Mouse (Mus musculus): ENCODE results near the gene Glis1. TPM values are rescaled to one million over a fixed set of nuclear protein-coding genes. Genes with fewer than 3 reads are reported as not detected.

The Glis1 gene
- polyA plus RNA-seq, 1 experiment from 2014 or later = 0.97 TPM

DNA sequence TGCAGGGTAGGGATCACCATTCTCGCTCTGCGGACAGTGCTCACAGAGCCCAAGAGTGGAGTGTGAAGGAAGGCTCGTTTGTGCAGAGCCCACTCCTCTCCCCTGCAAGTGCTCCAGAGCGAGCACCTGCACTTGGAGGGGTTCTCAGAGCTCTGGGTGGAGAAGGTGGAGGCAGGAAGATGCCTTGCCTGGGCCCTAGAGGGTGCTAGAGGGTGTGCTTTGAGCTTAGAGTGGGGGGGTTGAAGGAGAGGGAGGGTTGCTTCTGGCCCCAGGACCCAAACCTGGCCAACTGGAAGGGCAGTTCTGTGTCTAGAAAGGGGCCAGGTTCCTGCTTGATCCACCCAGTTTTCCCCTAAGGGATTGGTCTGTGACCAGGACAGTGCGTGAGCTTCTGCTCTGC is 51.5 kb downstream of the Glis1 start:
- no peaks in the 10 kb centered on the region for H3K36me3 ChIP-seq (ENCODE audit: control insufficient read depth, insufficient read depth, low read length)
- H3K27me3 ChIP-seq (ENCODE audit: control insufficient read depth, insufficient read depth, low read length) = no peaks in the 10 kb centered on the region
- no peak overlapping the region for H3K4me2 ChIP-seq
- ATAC-seq (ENCODE audit: low FRiP score) (no peak), DNase-seq (ENCODE audit: low spot score, missing footprints) (no peak)
- H3K4me1 ChIP-seq (ENCODE audit: control insufficient read depth, insufficient read depth, low read length) = no peaks in the 10 kb centered on the region
- H3K9ac ChIP-seq (ENCODE audit: low read length) = no peak overlapping the region
- 65% methylated on average over 5 of the region's 5 CpGs for WGBS
- H3K27ac ChIP-seq (ENCODE audit: low read depth, low read length) = no peak overlapping the region
- H3K9me3 ChIP-seq (ENCODE audit: control insufficient read depth, low read length) = no peaks in the 10 kb centered on the region
- H3K4me3 ChIP-seq (ENCODE audit: low read depth, low read length) = no peak overlapping the region

DNA sequence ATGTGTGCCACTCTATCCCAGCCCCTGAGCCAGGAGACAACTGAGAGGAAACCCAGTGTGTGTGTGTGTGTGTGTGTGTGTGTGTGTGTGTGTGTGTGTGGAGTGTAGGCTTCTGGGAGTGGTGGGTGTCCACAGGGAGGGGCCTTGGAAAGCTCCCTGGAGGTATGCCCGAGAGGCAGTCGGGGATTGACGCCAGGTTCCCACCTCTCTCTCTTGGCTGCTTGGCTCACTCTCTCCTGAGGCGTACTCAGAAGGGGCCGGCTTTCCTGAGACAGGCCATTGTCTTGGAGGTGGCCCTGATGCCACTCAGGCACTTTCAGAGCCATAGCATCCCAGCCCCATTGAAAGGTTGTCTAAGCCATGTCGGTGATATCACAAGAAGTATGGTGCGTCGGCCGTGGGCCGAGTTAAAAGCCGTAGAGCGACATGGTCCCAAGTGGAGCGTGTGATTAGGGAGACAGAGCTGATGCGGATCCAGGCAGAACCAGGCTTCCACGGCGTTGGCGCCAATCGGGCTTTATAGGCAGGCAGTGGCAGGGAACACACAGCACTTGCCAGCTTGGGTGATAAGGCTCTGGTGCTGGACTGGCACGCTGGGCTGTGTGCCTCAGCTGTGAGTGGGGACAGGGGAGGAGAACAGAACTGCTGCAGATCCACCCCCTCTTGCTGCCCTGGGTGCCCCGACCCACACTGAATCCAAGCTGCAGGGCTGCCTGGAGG is 54.9 kb downstream of the Glis1 start:
- Histone ChIP-seq H3K36me3 (ENCODE audit: control insufficient read depth, insufficient read depth, low read length) (no peaks in the 10 kb centered on the region), H3K27ac (ENCODE audit: low read depth, low read length) (no peak overlapping the region), H3K4me3 (ENCODE audit: low read depth, low read length) (no peak overlapping the region), H3K27me3 (ENCODE audit: control insufficient read depth, insufficient read depth, low read length) (no peaks in the 10 kb centered on the region), H3K9me3 (ENCODE audit: control insufficient read depth, low read length) (no peaks in the 10 kb centered on the region), H3K9ac (ENCODE audit: low read length) (no peak overlapping the region), H3K4me1 (ENCODE audit: control insufficient read depth, insufficient read depth, low read length) (no peaks in the 10 kb centered on the region), H3K4me2 (no peak overlapping the region)
- 88% methylated on average over 20 of the region's 20 CpGs for WGBS
- DNase-seq (ENCODE audit: low spot score, missing footprints) = no peak
- no peak for ATAC-seq (ENCODE audit: low FRiP score)

DNA sequence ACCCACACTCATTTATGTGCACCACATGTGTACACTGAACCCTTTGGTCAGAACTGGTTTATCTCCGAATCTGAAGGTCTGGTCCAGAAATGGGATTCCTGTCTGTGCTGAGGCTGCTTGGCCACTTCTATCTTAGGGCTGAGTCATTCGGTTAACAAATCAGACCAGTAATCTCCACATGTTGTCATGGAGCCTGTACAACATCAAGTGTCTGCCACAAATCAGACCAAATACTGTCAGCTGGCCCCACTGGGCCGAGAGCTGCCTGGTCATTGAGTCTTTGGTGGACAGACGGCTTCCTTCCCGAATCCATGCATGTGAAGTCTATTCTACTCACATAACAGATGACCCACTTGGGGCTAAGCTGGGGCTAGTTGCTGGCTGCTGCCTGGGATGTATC is 58.6 kb downstream of the Glis1 start:
- ATAC-seq (ENCODE audit: low FRiP score) (no peak), DNase-seq (ENCODE audit: low spot score, missing footprints) (no peak)
- Histone ChIP-seq H3K4me2 (no peak overlapping the region), H3K4me1 (ENCODE audit: control insufficient read depth, insufficient read depth, low read length) (no peaks in the 10 kb centered on the region), H3K27me3 (ENCODE audit: control insufficient read depth, insufficient read depth, low read length) (no peaks in the 10 kb centered on the region), H3K9ac (ENCODE audit: low read length) (no peak overlapping the region), H3K36me3 (ENCODE audit: control insufficient read depth, insufficient read depth, low read length) (no peaks in the 10 kb centered on the region), H3K27ac (ENCODE audit: low read depth, low read length) (no peak overlapping the region), H3K9me3 (ENCODE audit: control insufficient read depth, low read length) (no peaks in the 10 kb centered on the region), H3K4me3 (ENCODE audit: low read depth, low read length) (no peak overlapping the region)
- WGBS = 83% methylated on average over 5 of the region's 5 CpGs

DNA sequence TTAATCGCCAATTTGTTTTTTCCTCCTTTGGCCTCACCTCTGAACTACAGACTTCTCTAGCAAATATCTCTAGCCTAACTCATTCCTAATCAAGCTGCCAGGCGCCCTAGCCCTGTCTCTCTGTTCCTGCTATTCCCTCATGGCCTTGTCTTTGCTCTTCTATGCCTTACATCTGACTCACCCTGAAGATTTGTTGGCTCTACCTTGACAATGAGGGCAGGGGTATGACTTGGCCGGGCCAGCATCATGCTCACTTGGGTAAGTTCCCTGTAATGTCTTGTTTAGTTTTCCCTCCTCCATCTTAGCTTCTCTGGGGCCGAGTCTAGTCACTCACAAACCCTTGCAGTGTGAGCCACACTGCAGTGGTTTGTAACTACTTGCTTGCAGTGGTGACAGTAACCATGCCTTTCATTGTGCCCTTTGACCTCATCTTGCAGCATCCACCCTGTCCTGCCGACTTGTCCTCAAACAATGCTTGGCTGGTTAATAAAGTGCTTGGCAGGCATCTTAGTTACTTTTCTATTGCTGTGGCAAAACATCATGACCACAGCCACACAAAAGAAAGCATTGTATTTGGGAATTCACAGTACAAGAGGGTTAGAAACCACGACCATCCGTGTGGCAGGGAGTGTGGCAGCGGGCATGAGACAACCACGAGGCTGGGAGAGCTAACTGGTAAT is 61.5 kb downstream of the Glis1 start:
- no peaks in the 10 kb centered on the region for H3K36me3 ChIP-seq (ENCODE audit: control insufficient read depth, insufficient read depth, low read length)
- no peak overlapping the region for H3K9ac ChIP-seq (ENCODE audit: low read length)
- no peaks in the 10 kb centered on the region for H3K27me3 ChIP-seq (ENCODE audit: control insufficient read depth, insufficient read depth, low read length)
- H3K27ac ChIP-seq (ENCODE audit: low read depth, low read length) = no peak overlapping the region
- no peak for ATAC-seq (ENCODE audit: low FRiP score)
- H3K4me2 ChIP-seq = no peak overlapping the region
- no peak for DNase-seq (ENCODE audit: low spot score, missing footprints)
- WGBS = 74% methylated on average over 9 of the region's 9 CpGs
- H3K4me1 ChIP-seq (ENCODE audit: control insufficient read depth, insufficient read depth, low read length) = no peaks in the 10 kb centered on the region
- H3K9me3 ChIP-seq (ENCODE audit: control insufficient read depth, low read length) = no peaks in the 10 kb centered on the region
- H3K4me3 ChIP-seq (ENCODE audit: low read depth, low read length) = no peak overlapping the region

DNA sequence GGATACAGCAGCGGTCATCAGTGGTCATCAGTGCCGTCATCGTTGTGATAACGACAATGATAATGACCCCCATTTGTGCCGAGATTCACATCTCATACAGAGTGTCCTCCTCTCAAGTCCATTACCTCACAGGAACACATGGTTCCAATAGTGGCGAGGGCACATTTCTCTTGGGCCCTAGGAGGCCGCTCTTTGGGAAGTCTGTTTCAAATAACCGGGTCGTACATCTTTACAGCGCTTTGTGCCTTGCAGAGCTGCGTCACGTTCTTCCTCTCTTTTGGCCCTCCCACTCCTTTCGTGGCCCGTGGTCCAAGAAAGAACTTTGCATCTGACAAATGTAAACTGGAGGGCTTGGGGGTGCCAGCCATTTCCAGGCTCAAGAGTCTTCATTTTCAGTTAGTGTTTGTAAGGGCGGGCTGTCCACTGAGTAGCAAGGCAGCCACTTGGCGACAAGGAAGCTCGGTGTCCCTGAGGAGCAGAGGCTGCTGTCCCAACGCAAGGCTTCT is 63.1 kb downstream of the Glis1 start:
- ATAC-seq (ENCODE audit: low FRiP score) (no peak), DNase-seq (ENCODE audit: low spot score, missing footprints) (no peak)
- 84% methylated on average over 18 of the region's 18 CpGs for WGBS
- Histone ChIP-seq H3K27me3 (ENCODE audit: control insufficient read depth, insufficient read depth, low read length) (no peaks in the 10 kb centered on the region), H3K9me3 (ENCODE audit: control insufficient read depth, low read length) (no peaks in the 10 kb centered on the region), H3K27ac (ENCODE audit: low read depth, low read length) (no peak overlapping the region), H3K9ac (ENCODE audit: low read length) (no peak overlapping the region), H3K36me3 (ENCODE audit: control insufficient read depth, insufficient read depth, low read length) (no peaks in the 10 kb centered on the region), H3K4me3 (ENCODE audit: low read depth, low read length) (no peak overlapping the region), H3K4me2 (no peak overlapping the region), H3K4me1 (ENCODE audit: control insufficient read depth, insufficient read depth, low read length) (no peaks in the 10 kb centered on the region)

DNA sequence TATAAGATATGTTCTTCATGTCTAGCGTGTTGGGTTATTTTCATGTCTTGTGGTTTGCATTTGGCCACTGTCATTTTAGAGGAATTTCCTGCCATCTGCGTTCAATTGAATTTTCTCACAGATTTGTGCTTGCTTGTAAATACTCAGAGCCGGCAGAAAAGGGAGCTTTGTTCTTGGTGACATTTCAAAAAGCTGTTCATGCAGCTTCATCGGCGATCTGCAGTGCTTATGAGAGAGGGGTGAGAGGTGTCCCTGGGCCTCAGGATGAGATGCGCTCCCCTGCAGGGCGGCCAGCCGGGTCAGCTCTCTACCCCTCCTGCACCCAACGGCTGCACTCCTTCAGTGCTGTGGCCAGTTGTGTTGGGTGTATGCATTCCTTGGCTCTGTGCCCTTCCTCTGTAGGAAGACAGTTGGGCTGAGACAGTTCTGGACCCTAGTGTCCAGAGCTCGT is 68.2 kb downstream of the Glis1 start:
- ATAC-seq (ENCODE audit: low FRiP score) (no peak), DNase-seq (ENCODE audit: low spot score, missing footprints) (no peak)
- Histone ChIP-seq H3K36me3 (ENCODE audit: control insufficient read depth, insufficient read depth, low read length) (no peaks in the 10 kb centered on the region), H3K9ac (ENCODE audit: low read length) (no peak overlapping the region), H3K9me3 (ENCODE audit: control insufficient read depth, low read length) (no peaks in the 10 kb centered on the region), H3K4me1 (ENCODE audit: control insufficient read depth, insufficient read depth, low read length) (no peaks in the 10 kb centered on the region), H3K4me3 (ENCODE audit: low read depth, low read length) (no peak overlapping the region), H3K27me3 (ENCODE audit: control insufficient read depth, insufficient read depth, low read length) (no peaks in the 10 kb centered on the region), H3K4me2 (no peak overlapping the region), H3K27ac (ENCODE audit: low read depth, low read length) (no peak overlapping the region)
- WGBS = 76% methylated on average over 10 of the region's 10 CpGs

DNA sequence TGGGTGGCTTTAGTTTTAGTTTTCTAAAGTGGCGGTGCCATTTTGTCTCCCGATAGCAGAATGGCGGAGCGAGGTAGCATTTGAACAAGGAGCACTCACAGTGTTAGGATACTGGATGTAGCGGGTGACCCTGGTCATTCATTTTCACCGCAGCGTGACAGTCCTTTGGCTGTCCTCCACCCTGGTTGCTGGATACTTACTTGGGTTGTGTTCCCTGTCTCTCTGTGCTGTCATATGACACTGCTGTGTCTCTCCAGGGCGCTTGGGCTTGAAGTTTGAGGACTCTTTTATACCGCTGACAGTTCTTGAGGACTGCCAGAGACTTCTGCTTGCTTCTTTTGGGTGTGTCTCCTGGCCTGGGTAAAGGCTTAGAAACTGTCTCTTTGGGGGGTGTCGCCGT is 80.6 kb downstream of the Glis1 start:
- no peak overlapping the region for H3K4me3 ChIP-seq (ENCODE audit: low read depth, low read length)
- no peak overlapping the region for H3K9ac ChIP-seq (ENCODE audit: low read length)
- H3K4me2 ChIP-seq = no peak overlapping the region
- WGBS = 93% methylated on average over 11 of the region's 11 CpGs
- no peaks in the 10 kb centered on the region for H3K9me3 ChIP-seq (ENCODE audit: control insufficient read depth, low read length)
- H3K4me1 ChIP-seq (ENCODE audit: control insufficient read depth, insufficient read depth, low read length) = no peaks in the 10 kb centered on the region
- DNase-seq (ENCODE audit: low spot score, missing footprints) = no peak
- no peaks in the 10 kb centered on the region for H3K27me3 ChIP-seq (ENCODE audit: control insufficient read depth, insufficient read depth, low read length)
- no peak overlapping the region for H3K27ac ChIP-seq (ENCODE audit: low read depth, low read length)
- no peak for ATAC-seq (ENCODE audit: low FRiP score)
- no peaks in the 10 kb centered on the region for H3K36me3 ChIP-seq (ENCODE audit: control insufficient read depth, insufficient read depth, low read length)

DNA sequence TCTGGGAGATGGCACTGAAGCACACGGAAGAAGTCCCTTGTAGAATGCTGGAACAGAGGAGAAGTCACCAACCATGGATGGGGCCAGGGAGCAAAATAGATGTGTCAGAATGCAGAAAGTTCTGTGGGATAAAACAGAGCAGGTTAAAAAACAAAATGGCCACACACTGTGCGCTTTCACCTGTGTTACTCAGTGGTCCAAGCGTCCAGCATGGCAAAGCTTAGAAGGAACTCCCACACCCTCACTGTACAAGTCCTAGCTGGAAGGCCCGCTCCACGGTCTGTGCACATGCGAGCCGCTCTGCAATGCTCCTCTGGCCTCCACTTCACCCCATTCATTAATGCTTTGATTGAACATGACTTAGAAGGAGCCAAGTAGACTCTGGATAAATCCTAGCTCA is 81.2 kb downstream of the Glis1 start:
- Histone ChIP-seq H3K27me3 (ENCODE audit: control insufficient read depth, insufficient read depth, low read length) (no peaks in the 10 kb centered on the region), H3K9me3 (ENCODE audit: control insufficient read depth, low read length) (no peaks in the 10 kb centered on the region), H3K36me3 (ENCODE audit: control insufficient read depth, insufficient read depth, low read length) (no peaks in the 10 kb centered on the region), H3K4me1 (ENCODE audit: control insufficient read depth, insufficient read depth, low read length) (no peaks in the 10 kb centered on the region), H3K9ac (ENCODE audit: low read length) (no peak overlapping the region), H3K4me2 (no peak overlapping the region), H3K27ac (ENCODE audit: low read depth, low read length) (no peak overlapping the region), H3K4me3 (ENCODE audit: low read depth, low read length) (no peak overlapping the region)
- ATAC-seq (ENCODE audit: low FRiP score) (no peak), DNase-seq (ENCODE audit: low spot score, missing footprints) (no peak)
- 93% methylated on average over 7 of the region's 7 CpGs for WGBS

DNA sequence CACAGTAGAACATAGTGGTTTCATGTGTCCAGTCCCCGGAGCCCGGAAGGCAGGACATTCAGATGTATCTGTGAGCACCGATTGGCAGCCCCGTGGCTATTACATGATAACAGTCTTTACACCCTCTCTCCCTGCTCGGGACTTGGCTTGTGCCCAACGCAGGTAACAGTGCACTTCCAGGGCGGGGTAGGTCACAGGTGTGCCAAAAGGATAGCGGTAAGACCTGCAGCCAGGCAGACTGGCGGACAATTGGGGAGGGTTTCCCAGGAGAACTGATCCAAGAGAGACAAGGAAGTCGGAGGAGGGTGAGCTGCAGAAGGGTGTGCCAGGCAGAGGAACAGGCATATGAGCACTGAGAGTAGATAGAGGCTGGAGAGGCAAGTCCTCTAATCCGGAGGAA is 84.4 kb downstream of the Glis1 start:
- 92% methylated on average over 11 of the region's 11 CpGs for WGBS

More for the DNA sequence above, 84.4 kb downstream of the Glis1 start:
- no peaks in the 10 kb centered on the region for H3K27me3 ChIP-seq (ENCODE audit: control insufficient read depth, insufficient read depth, low read length)
- no peaks in the 10 kb centered on the region for H3K9me3 ChIP-seq (ENCODE audit: control insufficient read depth, low read length)
- H3K4me1 ChIP-seq (ENCODE audit: control insufficient read depth, insufficient read depth, low read length) = no peaks in the 10 kb centered on the region
- no peak overlapping the region for H3K4me2 ChIP-seq
- H3K36me3 ChIP-seq (ENCODE audit: control insufficient read depth, insufficient read depth, low read length) = no peaks in the 10 kb centered on the region
- no peak overlapping the region for H3K27ac ChIP-seq (ENCODE audit: low read depth, low read length)
- H3K4me3 ChIP-seq (ENCODE audit: low read depth, low read length) = no peak overlapping the region
- DNase-seq (ENCODE audit: low spot score, missing footprints) (no peak), ATAC-seq (ENCODE audit: low FRiP score) (no peak)
- no peak overlapping the region for H3K9ac ChIP-seq (ENCODE audit: low read length)

Data from midbrain, embryonic 11.5 days (tissue).